Mouse (Mus musculus): Measurements from ENCODE around the gene Dab1. TPM values are rescaled to one million over a fixed set of nuclear protein-coding genes. Genes with fewer than 3 reads are reported as not detected.

The Dab1 gene
- polyA plus RNA-seq, 1 experiment from 2014 or later = 123 TPM

DNA sequence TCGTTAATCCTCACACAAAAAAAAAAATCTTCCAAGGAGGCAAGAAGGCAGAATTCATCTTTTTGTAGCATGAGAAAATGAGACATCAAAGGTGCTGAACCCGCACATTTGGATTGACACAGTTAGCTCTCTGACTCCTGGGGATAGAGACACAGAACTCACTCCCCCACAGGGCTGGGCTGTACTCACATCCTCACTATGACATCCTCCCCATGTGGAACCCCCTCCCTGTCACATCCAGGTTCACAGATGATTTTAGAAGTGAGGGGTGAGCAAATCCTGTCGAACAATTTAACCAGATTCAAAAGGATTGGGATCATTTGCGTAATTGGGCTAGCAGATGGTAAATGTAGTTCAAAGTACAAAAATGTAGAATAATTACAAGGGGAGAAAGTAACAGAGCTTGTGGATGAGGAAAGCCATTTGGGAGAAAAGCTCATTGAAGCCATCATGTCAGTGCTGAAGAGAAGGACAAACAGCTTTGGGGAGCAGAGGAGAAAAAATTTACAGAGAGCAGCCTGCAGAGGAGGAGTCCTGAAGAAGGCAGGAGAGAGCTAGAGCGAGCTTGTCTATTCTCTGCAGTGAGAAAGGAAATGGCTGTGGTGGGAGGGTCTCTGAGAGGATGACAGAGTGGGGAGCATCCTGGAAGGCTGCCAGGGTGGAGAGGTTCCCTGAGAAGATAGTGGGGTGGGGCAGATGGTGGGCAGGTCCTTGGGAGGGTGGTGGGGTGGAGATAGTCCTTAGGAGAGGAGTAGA is 890.2 kb downstream of the Dab1 start:
- Histone ChIP-seq H3K4me2 (ENCODE audit: low read length) (no peak overlapping the region), H3K4me1 (ENCODE audit: control insufficient read depth, insufficient read depth, low read length) (peaks cover 16% of the 10 kb centered on the region), H3K9ac (ENCODE audit: low read depth, low read length) (no peak overlapping the region), H3K27me3 (ENCODE audit: control insufficient read depth, insufficient read depth, low read depth, low read length) (no peaks in the 10 kb centered on the region), H3K4me3 (ENCODE audit: low read depth, low read length) (no peak overlapping the region), H3K36me3 (ENCODE audit: control insufficient read depth, insufficient read depth, low read length) (no peaks in the 10 kb centered on the region), H3K9me3 (replicated peaks; ENCODE audit: control insufficient read depth, low read length, poor library complexity, severe bottlenecking) (no peaks in the 10 kb centered on the region), H3K27ac (ENCODE audit: low read length) (no peak overlapping the region)
- no peak for ATAC-seq
- WGBS = 30% methylated on average over 5 of the region's 5 CpGs

DNA sequence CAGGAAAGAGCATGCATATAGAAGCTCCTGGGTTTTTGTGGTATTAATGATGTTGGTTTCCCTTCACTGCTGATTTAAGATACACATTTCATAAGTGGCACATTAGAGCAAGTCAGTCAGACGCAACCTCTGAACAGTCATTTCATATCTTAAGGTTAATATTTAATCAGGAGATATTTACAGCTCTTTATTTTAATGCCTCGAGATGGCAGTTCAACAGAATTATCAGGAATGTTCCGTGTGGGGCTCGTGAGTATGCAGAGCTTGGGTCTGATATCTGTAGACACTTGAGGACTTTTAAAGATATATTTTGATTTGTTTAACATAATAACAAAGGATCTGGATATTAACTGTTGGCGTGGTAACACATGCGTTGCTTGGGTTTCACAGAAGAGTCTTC is 892.7 kb downstream of the Dab1 start:
- ATAC-seq = no peak
- no peaks in the 10 kb centered on the region for H3K36me3 ChIP-seq (ENCODE audit: control insufficient read depth, insufficient read depth, low read length)
- H3K4me2 ChIP-seq (ENCODE audit: low read length) = no peak overlapping the region
- H3K27me3 ChIP-seq (ENCODE audit: control insufficient read depth, insufficient read depth, low read depth, low read length) = no peaks in the 10 kb centered on the region
- 89% methylated on average over 6 of the region's 6 CpGs for WGBS
- H3K4me1 ChIP-seq (ENCODE audit: control insufficient read depth, insufficient read depth, low read length) = peaks cover 25% of the 10 kb centered on the region
- no peak overlapping the region for H3K27ac ChIP-seq (ENCODE audit: low read length)
- no peaks in the 10 kb centered on the region for H3K9me3 ChIP-seq (replicated peaks; ENCODE audit: control insufficient read depth, low read length, poor library complexity, severe bottlenecking)
- no peak overlapping the region for H3K4me3 ChIP-seq (ENCODE audit: low read depth, low read length)
- no peak overlapping the region for H3K9ac ChIP-seq (ENCODE audit: low read depth, low read length)

DNA sequence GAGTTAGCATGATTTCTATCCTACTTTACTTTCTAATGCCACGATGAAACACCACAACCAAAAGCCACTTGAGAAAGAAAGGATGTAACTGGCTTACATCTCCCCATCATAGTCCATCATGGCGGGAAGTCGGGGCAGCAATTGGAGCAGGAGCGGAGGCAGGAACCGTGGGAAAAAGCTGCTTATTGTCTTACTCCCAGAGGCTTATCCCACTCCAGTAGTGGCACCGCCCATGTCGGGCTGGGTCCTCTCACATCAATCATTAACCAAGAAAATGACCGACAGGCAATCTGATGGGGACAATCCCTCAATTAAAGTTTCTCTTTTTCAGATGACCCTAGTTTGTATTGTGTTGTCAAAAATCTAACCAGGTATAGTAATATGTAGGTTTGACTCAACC is 893.4 kb downstream of the Dab1 start:
- Histone ChIP-seq H3K4me3 (ENCODE audit: low read depth, low read length) (no peak overlapping the region), H3K9ac (ENCODE audit: low read depth, low read length) (no peak overlapping the region), H3K4me1 (ENCODE audit: control insufficient read depth, insufficient read depth, low read length) (peaks cover 25% of the 10 kb centered on the region), H3K4me2 (ENCODE audit: low read length) (no peak overlapping the region), H3K27me3 (ENCODE audit: control insufficient read depth, insufficient read depth, low read depth, low read length) (no peaks in the 10 kb centered on the region), H3K27ac (ENCODE audit: low read length) (no peak overlapping the region), H3K36me3 (ENCODE audit: control insufficient read depth, insufficient read depth, low read length) (no peaks in the 10 kb centered on the region), H3K9me3 (replicated peaks; ENCODE audit: control insufficient read depth, low read length, poor library complexity, severe bottlenecking) (no peaks in the 10 kb centered on the region)
- 73% methylated on average over 8 of the region's 8 CpGs for WGBS
- no peak for ATAC-seq

DNA sequence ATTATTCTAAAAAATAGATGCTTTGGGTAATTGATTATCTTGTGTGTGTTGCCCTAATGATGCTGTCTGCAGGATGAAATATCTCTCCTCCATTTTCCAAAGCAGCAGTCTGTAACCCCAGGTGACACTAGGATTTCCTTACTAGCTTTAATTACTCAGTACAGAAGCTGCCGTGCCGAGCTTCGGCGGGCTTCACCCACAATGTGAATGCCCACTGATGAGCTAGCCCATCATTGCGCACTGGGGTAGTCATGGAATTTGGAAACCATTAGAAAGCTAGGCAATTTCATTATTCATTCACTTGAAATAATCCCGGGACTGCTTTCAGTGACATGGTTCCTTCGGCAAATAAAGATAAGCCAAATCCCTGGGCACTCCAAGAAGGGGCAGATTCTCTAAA is 894.5 kb downstream of the Dab1 start:
- Histone ChIP-seq H3K9ac (ENCODE audit: low read depth, low read length) (no peak overlapping the region), H3K4me3 (ENCODE audit: low read depth, low read length) (no peak overlapping the region), H3K36me3 (ENCODE audit: control insufficient read depth, insufficient read depth, low read length) (no peaks in the 10 kb centered on the region), H3K4me1 (ENCODE audit: control insufficient read depth, insufficient read depth, low read length) (peaks cover 25% of the 10 kb centered on the region), H3K4me2 (ENCODE audit: low read length) (peak overlapping the region; percentile 26), H3K9me3 (replicated peaks; ENCODE audit: control insufficient read depth, low read length, poor library complexity, severe bottlenecking) (no peaks in the 10 kb centered on the region), H3K27ac (ENCODE audit: low read length) (0 out of 2 replicates have a peak overlapping the region, but pooled peaks have one; percentile 23), H3K27me3 (ENCODE audit: control insufficient read depth, insufficient read depth, low read depth, low read length) (no peaks in the 10 kb centered on the region)
- ATAC-seq = peak; percentile 58; the same call in 1 of the 2 replicates
- WGBS = 21% methylated on average over 7 of the region's 7 CpGs

DNA sequence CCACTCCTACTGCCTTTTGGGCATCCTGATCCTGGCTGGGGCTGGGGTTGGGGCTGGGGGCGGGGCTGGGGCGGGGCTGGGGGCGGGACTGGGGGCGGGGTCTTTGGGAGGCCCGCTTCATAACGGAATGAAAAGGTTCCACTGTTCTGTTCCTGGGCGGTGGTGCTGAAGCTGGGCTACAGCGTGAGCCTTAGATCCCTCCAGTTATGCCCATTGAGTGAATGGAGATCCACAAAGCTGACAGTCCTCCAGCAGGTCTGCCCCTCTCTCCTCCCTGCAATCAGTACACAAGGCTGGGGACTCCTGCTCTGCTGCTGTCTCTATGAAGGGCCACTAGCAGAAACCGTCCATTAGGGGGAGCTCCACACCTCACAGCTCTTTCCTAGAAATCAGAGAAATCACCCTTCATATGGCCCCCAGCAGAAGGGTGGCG is 895.4 kb downstream of the Dab1 start:
- Histone ChIP-seq H3K9ac (ENCODE audit: low read depth, low read length) (no peak overlapping the region), H3K4me1 (ENCODE audit: control insufficient read depth, insufficient read depth, low read length) (peaks cover 16% of the 10 kb centered on the region), H3K4me2 (ENCODE audit: low read length) (peak overlapping the region; percentile 26), H3K36me3 (ENCODE audit: control insufficient read depth, insufficient read depth, low read length) (no peaks in the 10 kb centered on the region), H3K4me3 (ENCODE audit: low read depth, low read length) (no peak overlapping the region), H3K27ac (ENCODE audit: low read length) (no peak overlapping the region), H3K27me3 (ENCODE audit: control insufficient read depth, insufficient read depth, low read depth, low read length) (no peaks in the 10 kb centered on the region), H3K9me3 (replicated peaks; ENCODE audit: control insufficient read depth, low read length, poor library complexity, severe bottlenecking) (no peaks in the 10 kb centered on the region)
- WGBS = 4% methylated on average over 9 of the region's 10 CpGs
- ATAC-seq = peak; percentile 62

DNA sequence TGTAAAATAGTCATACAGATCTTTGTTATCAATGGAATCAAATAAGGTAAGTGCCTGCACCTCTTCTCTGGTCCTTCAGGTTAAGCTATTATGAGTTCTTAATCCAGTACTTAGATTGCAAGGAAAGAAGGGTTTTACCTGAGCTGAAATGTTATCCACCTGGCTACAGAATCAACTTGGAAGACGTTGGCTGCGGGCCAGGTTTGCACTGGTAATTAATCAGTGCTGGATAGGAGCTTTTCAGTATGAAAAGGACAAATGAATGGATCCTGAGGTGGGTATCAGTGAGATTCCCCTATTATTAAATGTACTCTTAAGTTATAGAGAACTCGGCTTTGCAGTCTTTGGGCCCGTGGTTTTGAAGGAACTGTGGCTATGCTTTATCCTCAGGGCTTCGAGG is 896.5 kb downstream of the Dab1 start:
- H3K27me3 ChIP-seq (ENCODE audit: control insufficient read depth, insufficient read depth, low read depth, low read length) = no peaks in the 10 kb centered on the region
- H3K4me3 ChIP-seq (ENCODE audit: low read depth, low read length) = no peak overlapping the region
- ATAC-seq = no peak
- WGBS = 57% methylated on average over 5 of the region's 5 CpGs
- H3K36me3 ChIP-seq (ENCODE audit: control insufficient read depth, insufficient read depth, low read length) = no peaks in the 10 kb centered on the region
- H3K27ac ChIP-seq (ENCODE audit: low read length) = no peak overlapping the region
- no peak overlapping the region for H3K9ac ChIP-seq (ENCODE audit: low read depth, low read length)
- H3K4me2 ChIP-seq (ENCODE audit: low read length) = no peak overlapping the region
- H3K4me1 ChIP-seq (ENCODE audit: control insufficient read depth, insufficient read depth, low read length) = peaks cover 14% of the 10 kb centered on the region
- H3K9me3 ChIP-seq (replicated peaks; ENCODE audit: control insufficient read depth, low read length, poor library complexity, severe bottlenecking) = no peaks in the 10 kb centered on the region

DNA sequence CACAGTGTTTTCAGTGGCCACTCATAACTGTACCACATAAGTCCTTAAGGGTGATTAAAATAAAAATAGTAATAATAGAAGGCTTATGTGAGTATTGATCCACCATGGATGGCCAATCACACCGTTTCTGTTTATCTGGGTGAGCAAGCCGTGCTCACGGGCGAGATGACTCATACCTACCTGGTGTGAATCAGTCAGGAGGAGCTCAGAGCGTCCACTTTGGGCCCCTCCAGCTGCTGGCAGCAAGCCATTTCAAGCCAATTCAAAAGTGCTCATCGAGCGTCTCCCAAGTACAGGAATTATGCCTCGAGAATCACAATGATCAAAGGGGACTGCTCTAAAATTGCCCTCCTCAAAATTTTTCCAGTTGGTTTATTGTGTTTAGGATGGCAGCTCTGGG is 903.2 kb downstream of the Dab1 start:
- peaks cover 13% of the 10 kb centered on the region for H3K4me1 ChIP-seq (ENCODE audit: control insufficient read depth, insufficient read depth, low read length)
- 37% methylated on average over 8 of the region's 8 CpGs for WGBS
- H3K9me3 ChIP-seq (replicated peaks; ENCODE audit: control insufficient read depth, low read length, poor library complexity, severe bottlenecking) = no peaks in the 10 kb centered on the region
- no peak overlapping the region for H3K9ac ChIP-seq (ENCODE audit: low read depth, low read length)
- H3K4me3 ChIP-seq (ENCODE audit: low read depth, low read length) = no peak overlapping the region
- no peak overlapping the region for H3K4me2 ChIP-seq (ENCODE audit: low read length)
- no peak overlapping the region for H3K27ac ChIP-seq (ENCODE audit: low read length)
- H3K36me3 ChIP-seq (ENCODE audit: control insufficient read depth, insufficient read depth, low read length) = no peaks in the 10 kb centered on the region
- no peaks in the 10 kb centered on the region for H3K27me3 ChIP-seq (ENCODE audit: control insufficient read depth, insufficient read depth, low read depth, low read length)
- no peak for ATAC-seq

DNA sequence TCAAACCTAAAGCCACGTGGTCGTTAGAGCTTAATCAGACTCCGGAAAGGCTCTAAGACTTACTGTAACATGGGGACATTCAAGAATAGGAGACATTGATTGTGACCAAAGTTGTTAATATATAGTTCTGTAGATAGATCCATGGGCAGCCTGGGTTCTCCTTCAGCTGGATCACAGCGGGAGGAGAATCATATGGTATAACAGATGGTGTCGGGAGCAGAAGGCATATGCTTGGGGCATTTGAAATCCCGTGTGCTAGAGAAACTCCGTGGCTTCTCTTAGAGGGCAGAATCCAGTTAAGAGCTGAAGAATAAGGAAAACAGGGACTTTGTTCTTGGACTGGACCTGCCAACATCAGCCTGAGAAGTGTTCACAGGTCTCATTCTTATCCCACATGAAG is 904.6 kb downstream of the Dab1 start:
- H3K27ac ChIP-seq (ENCODE audit: low read length) = no peak overlapping the region
- no peaks in the 10 kb centered on the region for H3K9me3 ChIP-seq (replicated peaks; ENCODE audit: control insufficient read depth, low read length, poor library complexity, severe bottlenecking)
- WGBS = 76% methylated on average over 7 of the region's 7 CpGs
- H3K4me3 ChIP-seq (ENCODE audit: low read depth, low read length) = no peak overlapping the region
- H3K27me3 ChIP-seq (ENCODE audit: control insufficient read depth, insufficient read depth, low read depth, low read length) = no peaks in the 10 kb centered on the region
- H3K36me3 ChIP-seq (ENCODE audit: control insufficient read depth, insufficient read depth, low read length) = no peaks in the 10 kb centered on the region
- no peak overlapping the region for H3K4me2 ChIP-seq (ENCODE audit: low read length)
- H3K4me1 ChIP-seq (ENCODE audit: control insufficient read depth, insufficient read depth, low read length) = peaks cover 13% of the 10 kb centered on the region
- no peak for ATAC-seq
- H3K9ac ChIP-seq (ENCODE audit: low read depth, low read length) = no peak overlapping the region

DNA sequence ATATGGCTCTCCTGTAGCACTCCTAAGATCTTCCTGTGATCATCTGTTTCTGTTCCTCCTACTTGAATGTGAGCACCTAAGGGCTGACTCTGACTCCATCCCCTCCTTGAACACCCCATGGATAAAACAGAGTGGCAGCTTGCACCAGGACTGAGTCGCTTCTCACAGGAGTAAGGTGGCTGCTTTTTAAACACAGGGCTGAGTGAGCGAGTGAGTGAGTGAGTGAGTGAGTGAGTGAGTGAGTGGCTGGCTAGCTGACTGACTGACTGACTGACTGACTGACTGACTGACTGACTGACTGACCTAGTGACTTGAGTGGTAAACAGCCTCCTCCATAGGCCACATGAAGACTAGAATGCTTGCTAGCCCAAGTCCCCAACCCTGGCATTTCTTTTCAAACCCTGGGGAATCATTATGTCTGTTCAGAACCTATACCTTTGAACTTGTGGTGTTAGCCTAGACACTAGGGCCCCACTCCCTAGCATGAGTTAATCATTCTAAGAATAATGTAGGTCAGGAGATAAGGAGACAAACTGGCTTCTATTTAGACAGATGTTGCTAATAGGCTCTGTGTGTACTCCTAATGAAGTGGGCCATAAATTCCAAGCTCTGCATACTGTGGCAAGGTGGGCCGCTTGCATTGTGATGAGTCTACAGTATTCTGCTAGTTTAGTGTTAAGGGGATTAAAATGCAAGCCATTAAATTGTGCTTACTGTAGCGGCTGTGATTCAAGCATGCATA is 910.9 kb downstream of the Dab1 start:
- H3K4me2 ChIP-seq (ENCODE audit: low read length) = no peak overlapping the region
- ATAC-seq = no peak
- H3K9me3 ChIP-seq (replicated peaks; ENCODE audit: control insufficient read depth, low read length, poor library complexity, severe bottlenecking) = no peaks in the 10 kb centered on the region
- H3K4me1 ChIP-seq (ENCODE audit: control insufficient read depth, insufficient read depth, low read length) = no peaks in the 10 kb centered on the region
- no peaks in the 10 kb centered on the region for H3K36me3 ChIP-seq (ENCODE audit: control insufficient read depth, insufficient read depth, low read length)
- 88% methylated on average over 4 of the region's 4 CpGs for WGBS
- no peak overlapping the region for H3K27ac ChIP-seq (ENCODE audit: low read length)
- no peak overlapping the region for H3K4me3 ChIP-seq (ENCODE audit: low read depth, low read length)
- H3K9ac ChIP-seq (ENCODE audit: low read depth, low read length) = no peak overlapping the region
- H3K27me3 ChIP-seq (ENCODE audit: control insufficient read depth, insufficient read depth, low read depth, low read length) = no peaks in the 10 kb centered on the region
